In genomic region chr19:45430971-45431633, GRCm38 (mm10) we compare ENCODE assay signal across 19 mouse cellular contexts.
DNase-seq lines count a peak whose midpoint lies in the region; ATAC-seq and TF ChIP-seq lines count a peak whose summit lies in the region.
"Had no signal": no experiment of that assay in that cellular context is flagged by ENCODE, and none has a peak within 500 bp of the region (broad histone marks: within the 10 kb centered on the region; RNA-seq: fewer than 3 reads in every experiment).

No protein-coding gene starts in this region.

- no peak overlapping the region for H3K4me2 ChIP-seq in forebrain, postnatal 0 days (ENCODE audit: low read depth)
- H3K4me2 ChIP-seq in forebrain, embryonic 13.5 days = no peak overlapping the region
- no peak overlapping the region for H3K4me2 ChIP-seq in lung, postnatal 0 days (replicated peaks; ENCODE audit: low read depth, low read length)
- H3K4me2 ChIP-seq: embryonic facial prominence, embryonic 13.5 days; heart, embryonic 15.5 days; limb, embryonic 13.5 days; liver, embryonic 15.5 days had no signal

- H3K9me3 ChIP-seq in forebrain, postnatal 0 days (ENCODE audit: low read length) = no peaks in the 10 kb centered on the region
- H3K9me3 ChIP-seq in forebrain, embryonic 13.5 days (replicated peaks) = no peaks in the 10 kb centered on the region
- H3K9me3 ChIP-seq in MEL (replicated peaks; ENCODE audit: insufficient read depth, low read length) = no peaks in the 10 kb centered on the region
- no peaks in the 10 kb centered on the region for H3K9me3 ChIP-seq in lung, postnatal 0 days (ENCODE audit: low read length)
- H3K9me3 ChIP-seq: embryonic facial prominence, embryonic 13.5 days; G1E; heart, embryonic 15.5 days; hindbrain, embryonic 10.5 days; limb, embryonic 13.5 days; liver, embryonic 15.5 days had no signal

- no peak for DNase-seq in forebrain, postnatal 0 days
- no peak for DNase-seq in left cerebral cortex, adult 2 months (ENCODE audit: extremely low spot score in 1 of 2, low spot score in 2 of 2)
- DNase-seq in left cerebral cortex, adult 18-20 months (ENCODE audit: low spot score in 2 of 2) = no peak
- peak; percentile 23 for DNase-seq in MEL (ENCODE audit: low read depth, low spot score)
- DNase-seq in lung, postnatal 0 days (ENCODE audit: low spot score) = peak; percentile 32
- no peak for DNase-seq in right cerebral cortex, adult 18-20 months
- no peak for DNase-seq in heart, postnatal 14 days
- DNase-seq: adrenal gland, postnatal 25 days; B cell, adult 2 months; cerebellum, adult 8-10 months; right cerebral cortex, postnatal 4 days; thymus, postnatal 36 days had no signal

- 0 out of 2 replicates have a peak, but pooled peaks have one; percentile 2 for TF ChIP-seq CTCF in forebrain, postnatal 0 days (IDR thresholded peaks at IDR 0.05; ENCODE audit: low read depth)
- TF ChIP-seq CTCF in left cerebral cortex, adult 2 months (IDR thresholded peaks at IDR 0.05) = peak; percentile 35
- TF ChIP-seq CTCF in MEL (IDR thresholded peaks at IDR 0.05 in 2 of 3, conservative IDR thresholded peaks at IDR 0.05 in 1 of 3; ENCODE audit: control insufficient read depth in 1 of 3, insufficient read depth in 1 of 3, low read depth in 2 of 3, low read length in 3 of 3, poor library complexity in 1 of 3, severe bottlenecking in 1 of 3) = peak in 1 of 3 experiments; percentile 27; a peak in 3 of 6 replicates
- peak; percentile 27 for TF ChIP-seq CTCF in lung, postnatal 0 days (IDR thresholded peaks at IDR 0.05)

- no peaks in the 10 kb centered on the region for H3K36me3 ChIP-seq in forebrain, postnatal 0 days (ENCODE audit: insufficient read depth)
- no peaks in the 10 kb centered on the region for H3K36me3 ChIP-seq in forebrain, embryonic 13.5 days (ENCODE audit: poor library complexity, severe bottlenecking)
- H3K36me3 ChIP-seq in MEL (ENCODE audit: control insufficient read depth in 1 of 2, insufficient read depth in 2 of 2, low read length in 2 of 2) = no peaks in the 10 kb centered on the region
- no peaks in the 10 kb centered on the region for H3K36me3 ChIP-seq in lung, postnatal 0 days (ENCODE audit: insufficient read depth, low read length)
- H3K36me3 ChIP-seq: embryonic facial prominence, embryonic 13.5 days; heart, embryonic 15.5 days; hindbrain, embryonic 10.5 days; limb, embryonic 13.5 days; liver, embryonic 15.5 days had no signal

- no peak overlapping the region for H3K4me3 ChIP-seq in forebrain, postnatal 0 days (ENCODE audit: low read depth, low read length)
- H3K4me3 ChIP-seq in forebrain, embryonic 13.5 days = no peak overlapping the region
- no peak overlapping the region for H3K4me3 ChIP-seq in left cerebral cortex, adult 2 months
- no peak overlapping the region for H3K4me3 ChIP-seq in MEL (ENCODE audit: control insufficient read depth in 1 of 2, insufficient read depth in 1 of 2, low read depth in 2 of 2, low read length in 2 of 2)
- H3K4me3 ChIP-seq in lung, postnatal 0 days (ENCODE audit: low read depth, low read length) = no peak overlapping the region
- H3K4me3 ChIP-seq: embryonic facial prominence, embryonic 13.5 days; heart, embryonic 15.5 days; hindbrain, embryonic 10.5 days; limb, embryonic 13.5 days; liver, embryonic 15.5 days had no signal

- H3K79me2 ChIP-seq in MEL (ENCODE audit: control insufficient read depth, insufficient read depth, low read length, poor library complexity) = no peaks in the 10 kb centered on the region

- no peak overlapping the region for H3K27ac ChIP-seq in forebrain, postnatal 0 days (ENCODE audit: low read depth, low read length)
- no peak overlapping the region for H3K27ac ChIP-seq in forebrain, embryonic 13.5 days
- H3K27ac ChIP-seq in left cerebral cortex, adult 2 months = peak overlapping the region; percentile 84
- no peak overlapping the region for H3K27ac ChIP-seq in MEL (ENCODE audit: control insufficient read depth, low read depth, low read length)
- no peak overlapping the region for H3K27ac ChIP-seq in lung, postnatal 0 days (ENCODE audit: low read length)
- H3K27ac ChIP-seq: embryonic facial prominence, embryonic 13.5 days; heart, embryonic 15.5 days; hindbrain, embryonic 10.5 days; limb, embryonic 13.5 days; liver, embryonic 15.5 days had no signal

- no peak for ATAC-seq in forebrain, postnatal 0 days
- ATAC-seq in forebrain, embryonic 13.5 days = no peak
- peak; percentile 87 for ATAC-seq in lung, postnatal 0 days

- 81% methylated on average over 6 of the region's 6 CpGs for WGBS in forebrain, postnatal 0 days
- WGBS in forebrain, embryonic 13.5 days = 78% methylated on average over 6 of the region's 6 CpGs
- 70% methylated on average over 6 of the region's 6 CpGs for WGBS in lung, postnatal 0 days

- no peak for TF ChIP-seq EP300 in MEL (IDR thresholded peaks at IDR 0.05; ENCODE audit: low read depth in 1 of 2, low read length in 2 of 2)
- peak; percentile 41 for TF ChIP-seq EP300 in lung, postnatal 0 days (IDR thresholded peaks at IDR 0.05)

- H3K9ac ChIP-seq in forebrain, postnatal 0 days = no peak overlapping the region
- H3K9ac ChIP-seq in forebrain, embryonic 13.5 days = no peak overlapping the region
- H3K9ac ChIP-seq in MEL (ENCODE audit: control insufficient read depth, low read depth, low read length, poor library complexity, severe bottlenecking) = no peak overlapping the region
- no peak overlapping the region for H3K9ac ChIP-seq in lung, postnatal 0 days (replicated peaks; ENCODE audit: low read depth)
- H3K9ac ChIP-seq: embryonic facial prominence, embryonic 13.5 days; heart, embryonic 15.5 days; limb, embryonic 13.5 days; liver, embryonic 15.5 days had no signal

- TF ChIP-seq RAD21 in MEL (IDR thresholded peaks at IDR 0.05; ENCODE audit: low read depth, low read length) = peak; percentile 14

- H3K27me3 ChIP-seq in forebrain, postnatal 0 days (ENCODE audit: insufficient read depth, low read length) = no peaks in the 10 kb centered on the region
- H3K27me3 ChIP-seq in forebrain, embryonic 13.5 days = no peaks in the 10 kb centered on the region
- no peaks in the 10 kb centered on the region for H3K27me3 ChIP-seq in MEL (ENCODE audit: control insufficient read depth in 1 of 2, insufficient read depth in 2 of 2, low read length in 2 of 2)
- H3K27me3 ChIP-seq in lung, postnatal 0 days (replicated peaks; ENCODE audit: insufficient read depth, low read length) = no peaks in the 10 kb centered on the region
- H3K27me3 ChIP-seq: embryonic facial prominence, embryonic 13.5 days; heart, embryonic 15.5 days; limb, embryonic 13.5 days; liver, embryonic 15.5 days had no signal

- peaks cover 6% of the 10 kb centered on the region; the same call in 1 of the 2 replicates for H3K4me1 ChIP-seq in forebrain, postnatal 0 days (ENCODE audit: insufficient read depth)
- peaks cover 15% of the 10 kb centered on the region for H3K4me1 ChIP-seq in forebrain, embryonic 13.5 days
- H3K4me1 ChIP-seq in MEL (ENCODE audit: control insufficient read depth in 1 of 2, insufficient read depth in 2 of 2, low read length in 2 of 2) = peaks cover 0 to 2% of the 10 kb centered on the region in 2 experiments; a peak in 1 of 4 replicates
- H3K4me1 ChIP-seq in lung, postnatal 0 days (ENCODE audit: insufficient read depth, low read depth, low read length) = no peaks in the 10 kb centered on the region; the same call in 1 of the 2 replicates
- H3K4me1 ChIP-seq: liver, embryonic 15.5 days had no signal

- no peak for TF ChIP-seq POLR2A in MEL (IDR thresholded peaks at IDR 0.05; ENCODE audit: control insufficient read depth in 1 of 2, insufficient read depth in 1 of 2, low read depth in 1 of 2, low read length in 2 of 2, poor library complexity in 1 of 2)

- intact Hi-C loops in left cerebral cortex, adult 2 months (cut with DNase I) = loop anchor here (5.0 kb wide), 1 partner anchor 69 kb away; the partner anchor contains the start of gene Btrc
- intact Hi-C loops in heart, postnatal 14 days (cut with DNase I) = no loop called here

TF ChIP-seq in MEL, 35 proteins besides CTCF, POLR2A, EP300 and RAD21:
- TF ChIP-seq ZC3H11A (IDR thresholded peaks at IDR 0.05; ENCODE audit: low read depth, low read length) = 0 out of 2 replicates have a peak, but pooled peaks have one; percentile 12
- TF ChIP-seq POLR2AphosphoS2 (IDR thresholded peaks at IDR 0.05; ENCODE audit: low read length) = no peak
- TF ChIP-seq ZMIZ1 (IDR thresholded peaks at IDR 0.05; ENCODE audit: low read depth, low read length) = no peak
- TF ChIP-seq MAX (IDR thresholded peaks at IDR 0.05; ENCODE audit: low read length) = no peak
- TF ChIP-seq SMC3 (IDR thresholded peaks at IDR 0.05; ENCODE audit: low read depth, low read length) = peak; percentile 32
- TF ChIP-seq ZNF384 (IDR thresholded peaks at IDR 0.05; ENCODE audit: low read depth, low read length) = peak; percentile 76
- 0 out of 2 replicates have a peak, but pooled peaks have one; percentile 43 for TF ChIP-seq MYC (IDR thresholded peaks at IDR 0.05; ENCODE audit: low read depth, low read length)
- TF ChIP-seq BHLHE40 (IDR thresholded peaks at IDR 0.05; ENCODE audit: borderline replicate concordance, low read depth, low read length) = no peak

Comparison
In these comparisons a context has a peak if more than half of its experiments do, and no peak if none do; other contexts are left out.
1. DNase-seq: peak in MEL (single experiment) and lung, postnatal 0 days (single experiment); none in forebrain, postnatal 0 days (single experiment), left cerebral cortex, adult 2 months (0 of 2), left cerebral cortex, adult 18-20 months (0 of 2), right cerebral cortex, adult 18-20 months (single experiment) and heart, postnatal 14 days (0 of 2).